Mouse (Mus musculus): ENCODE measurements around the gene Map1a.

DNA sequence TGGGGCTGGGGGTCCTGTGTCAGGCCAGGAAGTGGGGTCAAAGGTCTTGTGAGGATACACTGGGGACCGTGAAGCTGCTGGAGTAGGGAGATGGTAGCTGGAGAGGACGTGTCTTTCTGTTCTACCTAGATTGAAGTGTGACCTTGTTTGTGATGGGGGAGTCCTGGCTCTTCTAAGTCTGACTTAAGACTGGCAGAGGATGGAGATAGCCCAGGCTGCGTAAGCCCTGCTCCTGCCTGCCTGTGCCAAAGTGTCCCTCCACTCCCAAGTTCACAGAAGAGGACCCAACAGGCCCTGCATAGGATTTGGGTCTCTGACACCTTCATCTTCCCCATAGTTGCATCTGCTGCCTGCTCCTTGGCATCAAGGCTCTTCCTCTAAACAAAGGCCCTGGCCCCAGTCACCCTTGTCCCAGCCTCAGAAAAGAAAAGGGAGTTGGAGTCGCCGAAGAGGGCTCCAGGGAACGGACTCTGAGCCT lies 7.4 kb downstream of the Map1a start:
- no peak for TF ChIP-seq CTCF (IDR thresholded peaks at IDR 0.05; ENCODE audit: control insufficient read depth, insufficient read depth, insufficient replicate concordance, low read depth, low read length)
- TF ChIP-seq POLR2A (IDR thresholded peaks at IDR 0.05; ENCODE audit: control insufficient read depth, low read depth, low read length): no peak

Data from testis, adult 2 months (tissue).